Mouse (Mus musculus): ENCODE results near the gene Dcst1. TPM values are rescaled to one million over a fixed set of nuclear protein-coding genes. Genes with fewer than 3 reads are reported as not detected.

The Dcst1 gene
- total RNA-seq, 4 experiments from 2014 or later = 0.16 to 0.48 TPM; not detected in 2

GRCm38 (mm10) chr3:89315930-89316831 lies 48.9 kb downstream of the Dcst1 start:
- no peak for DNase-seq (ENCODE audit: low spot score in 2 of 2)

GRCm38 (mm10) chr3:89315195-89315929 lies 49.7 kb downstream of the Dcst1 start:
- peak in 1 of 2 experiments; percentile 86 for DNase-seq (ENCODE audit: low spot score in 2 of 2)

GRCm38 (mm10) chr3:89314791-89315190 lies 50.3 kb downstream of the Dcst1 start:
- no peak for DNase-seq (ENCODE audit: low spot score in 2 of 2)

GRCm38 (mm10) chr3:89314340-89314739 lies 50.7 kb downstream of the Dcst1 start:
- DNase-seq (ENCODE audit: low spot score in 2 of 2) = no peak

- peak in 1 of 2 experiments; percentile 54 for DNase-seq (ENCODE audit: low spot score in 2 of 2)
Measured at GRCm38 (mm10) chr3:89308089-89308488, 57.0 kb downstream of the Dcst1 start.

- no peak for DNase-seq (ENCODE audit: low spot score in 2 of 2)
Measured at GRCm38 (mm10) chr3:89305551-89306325, 59.3 kb downstream of the Dcst1 start.

- DNase-seq (ENCODE audit: low spot score in 2 of 2) = no peak
Measured at GRCm38 (mm10) chr3:89305105-89305504, 59.9 kb downstream of the Dcst1 start.

- DNase-seq (ENCODE audit: low spot score in 2 of 2) = no peak
Measured at GRCm38 (mm10) chr3:89304440-89304839, 60.6 kb downstream of the Dcst1 start.

GRCm38 (mm10) chr3:89300514-89300913 lies 64.5 kb downstream of the Dcst1 start:
- DNase-seq (ENCODE audit: low spot score in 2 of 2) = no peak

Other genes with a start within 250 kb of the Dcst1 start
- gene Pklr, start 229.1 kb downstream of the Dcst1 start, total RNA-seq (2022) = under 1 TPM in 1 of 4 experiments, not detected in 3; 0.14 TPM
- 10 to 100 TPM; 13.3 to 15.2 (median 14.2) TPM for gene Hcn3, start 205.1 kb downstream of the Dcst1 start, total RNA-seq (2022)
- gene Clk2, start 200.5 kb downstream of the Dcst1 start, total RNA-seq (2022) = 10 to 100 TPM; 44.5 to 54.1 (median 48.9) TPM
- gene Scamp3, start 187.8 kb downstream of the Dcst1 start, total RNA-seq (2022) = 10 to 100 TPM; 66.2 to 72.5 (median 69.1) TPM
- gene Fam189b, start 182.1 kb downstream of the Dcst1 start, total RNA-seq (2022) = 10 to 100 TPM; 52.6 to 54.5 (median 53.5) TPM
- gene Gba, start 162.3 kb downstream of the Dcst1 start, total RNA-seq (2022) = 10 to 100 TPM; 62.1 to 75.2 (median 68.5) TPM
- 10 to 100 TPM; 27.4 to 40.7 (median 35.3) TPM for gene Thbs3, start 150.1 kb downstream of the Dcst1 start, total RNA-seq (2022)
- 10 to 100 TPM; 85.4 to 96.0 (median 94.4) TPM for gene Mtx1, start 138.2 kb downstream of the Dcst1 start, total RNA-seq (2022)
- 1 to 10 TPM in 2 of 4 experiments, under 1 TPM in 2; 0.37 to 1.7 (median 1.2) TPM for gene Muc1, start 136.2 kb downstream of the Dcst1 start, total RNA-seq (2022)
- 10 to 100 TPM; 73.9 to 82.9 (median 79.4) TPM for gene Krtcap2, start 119.3 kb downstream of the Dcst1 start, total RNA-seq (2022)
- gene Trim46, start 118.9 kb downstream of the Dcst1 start, total RNA-seq (2022) = 10 to 100 TPM; 74.0 to 89.3 (median 80.2) TPM
- 10 to 100 TPM; 44.2 to 67.3 (median 61.7) TPM for gene Dpm3, start 105.9 kb downstream of the Dcst1 start, total RNA-seq (2022)
- 10 to 100 TPM; 51.8 to 69.9 (median 58.2) TPM for gene Slc50a1, start 94.7 kb downstream of the Dcst1 start, total RNA-seq (2022)
- 10 to 100 TPM in 2 of 4 experiments, 1 to 10 TPM in 2; 7.9 to 12.6 (median 10.5) TPM for gene Efna1, start 84.1 kb downstream of the Dcst1 start, total RNA-seq (2022)
- 10 to 100 TPM; 57.7 to 72.8 (median 60.8) TPM for gene Efna3, start 42.3 kb downstream of the Dcst1 start, total RNA-seq (2022)
- 1 to 10 TPM in 3 of 4 experiments, under 1 TPM in 1; 0.96 to 1.4 (median 1.1) TPM for gene Efna4, start 27.2 kb downstream of the Dcst1 start, total RNA-seq (2022)
- gene Adam15, start 15.3 kb downstream of the Dcst1 start, total RNA-seq (2022) = 100 to 1,000 TPM; 129 to 141 (median 137) TPM
- gene Dcst2, start 3.3 kb downstream of the Dcst1 start, total RNA-seq (2022) = under 1 TPM; 0.32 to 0.47 (median 0.39) TPM
- gene Zbtb7b, start 29.5 kb upstream of the Dcst1 start, total RNA-seq (2022) = 10 to 100 TPM; 12.6 to 18.7 (median 15.9) TPM
- 1 to 10 TPM; 1.9 to 7.1 (median 4.3) TPM for gene Lenep, start 37.5 kb upstream of the Dcst1 start, total RNA-seq (2022)
- 10 to 100 TPM; 35.8 to 37.8 (median 37.1) TPM for gene Flad1, start 46.6 kb upstream of the Dcst1 start, total RNA-seq (2022)
- gene Cks1b, start 53.1 kb upstream of the Dcst1 start, total RNA-seq (2022) = 1 to 10 TPM; 1.6 to 4.7 (median 2.5) TPM
- gene Shc1, start 53.2 kb upstream of the Dcst1 start, total RNA-seq (2022) = 10 to 100 TPM; 16.4 to 22.3 (median 19.9) TPM
- gene Pygo2, start 65.0 kb upstream of the Dcst1 start, total RNA-seq (2022) = 10 to 100 TPM; 49.4 to 61.0 (median 53.9) TPM
- gene Pbxip1, start 71.5 kb upstream of the Dcst1 start, total RNA-seq (2022) = 10 to 100 TPM; 39.6 to 71.2 (median 51.8) TPM
- 10 to 100 TPM; 29.5 to 33.7 (median 31.3) TPM for gene Pmvk, start 89.3 kb upstream of the Dcst1 start, total RNA-seq (2022)
- 10 to 100 TPM; 21.9 to 26.5 (median 25.8) TPM for gene Kcnn3, start 154.9 kb upstream of the Dcst1 start, total RNA-seq (2022)

Measured in layer of hippocampus, adult 8-10 months (tissue).